Mouse (Mus musculus): Measurements from ENCODE around the gene 9930021J03Rik. TPM values are rescaled to one million over a fixed set of nuclear protein-coding genes. Genes with fewer than 3 reads are reported as not detected.

Gene 9930021J03Rik
- total RNA-seq, 2 experiments from 2014 or later: 12.6 to 29.3 TPM

Other genes starting within 250 kb of the 9930021J03Rik start
- 17.5 and 18.6 TPM in 2 replicates for gene Ermp1, start 157.6 kb downstream of the 9930021J03Rik start, total RNA-seq (2015)
- gene Ermp1, start 157.6 kb downstream of the 9930021J03Rik start, total RNA-seq (2017): 24.0 and 25.9 TPM in 2 replicates
- gene Mlana, start 108.2 kb downstream of the 9930021J03Rik start, total RNA-seq (2015): not detected in 2 replicates
- gene Mlana, start 108.2 kb downstream of the 9930021J03Rik start, total RNA-seq (2017): not detected in 2 replicates
- 9.3 and 11.7 TPM in 2 replicates for gene Ranbp6, start 7.0 kb upstream of the 9930021J03Rik start, total RNA-seq (2015)
- 15.6 and 22.3 TPM in 2 replicates for gene Ranbp6, start 7.0 kb upstream of the 9930021J03Rik start, total RNA-seq (2017)
- not detected in 2 replicates for gene Il33, start 119.1 kb upstream of the 9930021J03Rik start, total RNA-seq (2015)
- gene Il33, start 119.1 kb upstream of the 9930021J03Rik start, total RNA-seq (2017): not detected in 2 replicates
- gene Trpd52l3, start 197.8 kb upstream of the 9930021J03Rik start, total RNA-seq (2015): not detected in 2 replicates
- not detected in 2 replicates for gene Trpd52l3, start 197.8 kb upstream of the 9930021J03Rik start, total RNA-seq (2017)
- gene Uhrf2, start 224.5 kb upstream of the 9930021J03Rik start, total RNA-seq (2015): 77.1 and 85.8 TPM in 2 replicates
- gene Uhrf2, start 224.5 kb upstream of the 9930021J03Rik start, total RNA-seq (2017): 55.3 and 58.3 TPM in 2 replicates